Mouse (Mus musculus) CD4-positive naive resting alpha-beta T cell, adult 76 days (primary cell): ENCODE results near the gene Vmn2r65. TPM values are rescaled to one million over a fixed set of nuclear protein-coding genes. Genes with fewer than 3 reads are reported as not detected.

Source experiments
- total RNA-seq: library from RNA; stranded (reverse); gene quantifications from one replicate; pipeline ENCODE4 v1.2.4, GENCODE M21; 2023

The Vmn2r65 gene
- not detected for total RNA-seq

GRCm38 (mm10) chr7:84964015-84964414 lies at the start of gene Vmn2r65:
Gene Vmn2r65, minus strand, starts transcription at chr7:84964115.

GRCm38 (mm10) chr7:85012168-85012567 lies 48.3 kb upstream of the Vmn2r65 start, which contains the start of gene Vmn2r66:
Gene Vmn2r66, minus strand, starts transcription at chr7:85012268.

Other genes starting within 250 kb of the Vmn2r65 start
- gene Olfr291, start 110.6 kb downstream of the Vmn2r65 start, total RNA-seq = not detected
- not detected for gene Vmn2r66, start 48.2 kb upstream of the Vmn2r65 start, total RNA-seq
- not detected for gene Vmn2r67, start 191.9 kb upstream of the Vmn2r65 start, total RNA-seq